In the genomic region with DNA sequence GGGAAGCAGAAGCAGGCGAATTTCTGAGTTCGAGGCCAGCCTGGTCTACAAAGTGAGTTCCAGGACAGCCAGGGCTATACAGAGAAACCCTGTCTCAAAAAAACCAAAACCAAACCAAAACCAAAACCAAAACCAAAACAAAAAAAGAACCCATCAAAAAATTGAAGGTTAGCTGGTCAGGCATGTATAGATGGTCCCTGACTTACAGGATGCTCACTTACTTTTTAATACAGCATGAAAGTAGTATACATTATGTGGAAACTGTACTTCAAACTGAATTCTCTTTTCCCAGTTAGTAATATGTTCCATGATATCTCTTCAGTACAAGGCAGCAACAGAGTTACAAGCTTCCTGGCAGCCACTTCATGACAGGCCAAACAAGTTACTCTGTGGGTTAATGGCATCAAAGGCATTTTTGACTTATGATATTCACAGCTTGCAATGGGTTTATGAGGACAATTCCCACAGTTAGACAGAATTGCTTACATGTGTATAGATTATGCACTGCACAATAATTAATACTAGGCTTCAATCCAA, we compare ENCODE assay signal across 28 mouse cellular contexts. TPM values are rescaled to one million over a fixed set of nuclear protein-coding genes. Genes with fewer than 3 reads are reported as not detected.
A peak's percentile ranks its signal among the peaks of the same experiment; 100 is the strongest.
DNase-seq lines count a peak whose midpoint lies in the region; ATAC-seq and TF ChIP-seq lines count a peak whose summit lies in the region.
"Had no signal": no experiment of that assay in that cellular context is flagged by ENCODE, and none has a peak within 500 bp of the region (broad histone marks: within the 10 kb centered on the region; RNA-seq: fewer than 3 reads in every experiment).

No protein-coding gene starts in this region.

- no peak for DNase-seq in heart, postnatal 0 days (ENCODE audit: low spot score)
- peak; percentile 35 for DNase-seq in CD4-positive, CD25-positive, alpha-beta regulatory T cell, adult 2 months (ENCODE audit: low read depth, low spot score)
- DNase-seq in Muller cell, postnatal 12 days (ENCODE audit: inconsistent ontology term) = peak; percentile 78
- peak; percentile 51 for DNase-seq in naive thymus-derived CD4-positive, alpha-beta T cell, adult 2 months (ENCODE audit: low read depth)
- no peak for DNase-seq in layer of hippocampus, adult 18-20 months (ENCODE audit: low spot score in 2 of 2)
- no peak for DNase-seq in cerebellum, adult 2 months
- DNase-seq: adrenal gland, postnatal 25 days; cerebellum, adult 18-20 months; cerebellum, postnatal 14 days; gastrocnemius, postnatal 10 days; heart, postnatal 14 days; kidney, adult 9 months; kidney, postnatal 14 days; layer of hippocampus, postnatal 36 days; liver; lung, embryonic 14.5 days; lung, postnatal 14 days; thymus, postnatal 4 days had no signal

- H3K27ac ChIP-seq in heart, postnatal 0 days (ENCODE audit: low read depth) = peak overlapping the region; percentile 25; the same call in 1 of the 2 replicates
- H3K27ac ChIP-seq in heart, embryonic 12.5 days (ENCODE audit: poor library complexity, severe bottlenecking) = no peak overlapping the region
- no peak overlapping the region for H3K27ac ChIP-seq in cerebellum, adult 2 months (ENCODE audit: insufficient read depth, low read length)
- H3K27ac ChIP-seq: hindbrain, embryonic 10.5 days; hindbrain, embryonic 15.5 days; intestine, embryonic 15.5 days; liver, embryonic 14.5 days; neural tube, embryonic 12.5 days had no signal

- no peaks in the 10 kb centered on the region for H3K27me3 ChIP-seq in heart, postnatal 0 days (ENCODE audit: control insufficient read depth, insufficient read depth, low read length)
- no peaks in the 10 kb centered on the region for H3K27me3 ChIP-seq in heart, embryonic 12.5 days (replicated peaks)
- H3K27me3 ChIP-seq in cerebellum, adult 2 months (ENCODE audit: control insufficient read depth, insufficient read depth, low read length) = no peaks in the 10 kb centered on the region
- H3K27me3 ChIP-seq: hindbrain, embryonic 15.5 days; intestine, embryonic 15.5 days; neural tube, embryonic 12.5 days had no signal

- H3K4me1 ChIP-seq in heart, postnatal 0 days (ENCODE audit: control insufficient read depth, insufficient read depth) = peaks cover 12% of the 10 kb centered on the region
- H3K4me1 ChIP-seq in heart, embryonic 12.5 days (replicated peaks) = peaks cover 13% of the 10 kb centered on the region; the same call in 1 of the 2 replicates
- no peaks in the 10 kb centered on the region for H3K4me1 ChIP-seq in cerebellum, adult 2 months (ENCODE audit: control insufficient read depth, insufficient read depth, low read length)
- H3K4me1 ChIP-seq: hindbrain, embryonic 10.5 days; hindbrain, embryonic 15.5 days; intestine, embryonic 15.5 days; neural tube, embryonic 12.5 days had no signal

- H3K4me3 ChIP-seq in heart, postnatal 0 days (ENCODE audit: low read depth, low read length) = no peak overlapping the region
- no peak overlapping the region for H3K4me3 ChIP-seq in heart, embryonic 12.5 days
- no peak overlapping the region for H3K4me3 ChIP-seq in cerebellum, adult 2 months (replicated peaks; ENCODE audit: insufficient read depth, low read depth, low read length)
- H3K4me3 ChIP-seq: erythroblast, embryonic 14.5 days; hindbrain, embryonic 10.5 days; hindbrain, embryonic 15.5 days; intestine, embryonic 15.5 days; neural tube, embryonic 12.5 days had no signal

- no peak overlapping the region for H3K4me2 ChIP-seq in heart, postnatal 0 days (ENCODE audit: low read depth, low read length)
- no peak overlapping the region for H3K4me2 ChIP-seq in heart, embryonic 12.5 days
- H3K4me2 ChIP-seq: hindbrain, embryonic 15.5 days; intestine, embryonic 15.5 days; lung, embryonic 14.5 days; midbrain, embryonic 11.5 days; neural tube, embryonic 12.5 days had no signal

- H3K9me3 ChIP-seq in heart, postnatal 0 days (replicated peaks; ENCODE audit: control insufficient read depth, low read length) = no peaks in the 10 kb centered on the region
- no peaks in the 10 kb centered on the region for H3K9me3 ChIP-seq in heart, embryonic 12.5 days (replicated peaks)
- H3K9me3 ChIP-seq: hindbrain, embryonic 10.5 days; hindbrain, embryonic 15.5 days; intestine, embryonic 15.5 days; neural tube, embryonic 12.5 days had no signal

- peaks cover 6% of the 10 kb centered on the region; the same call in 1 of the 2 replicates for H3K36me3 ChIP-seq in heart, postnatal 0 days (replicated peaks; ENCODE audit: control insufficient read depth, insufficient read depth, low read length)
- 0 out of 2 replicates have a peak, but pooled peaks cover 2% of the 10 kb centered on the region for H3K36me3 ChIP-seq in heart, embryonic 12.5 days
- H3K36me3 ChIP-seq: hindbrain, embryonic 15.5 days; intestine, embryonic 15.5 days had no signal

- H3K9ac ChIP-seq in heart, postnatal 0 days (replicated peaks; ENCODE audit: low read depth, low read length) = no peak overlapping the region
- no peak overlapping the region for H3K9ac ChIP-seq in heart, embryonic 12.5 days
- H3K9ac ChIP-seq: hindbrain, embryonic 15.5 days; intestine, embryonic 15.5 days; liver, embryonic 14.5 days; lung, embryonic 14.5 days; neural tube, embryonic 12.5 days had no signal

- no peak for ATAC-seq in heart, postnatal 0 days (ENCODE audit: insufficient read depth, low read depth)
- ATAC-seq in heart, embryonic 12.5 days (ENCODE audit: insufficient number of reproducible peaks, low FRiP score) = no peak
- ATAC-seq: intestine, embryonic 15.5 days; midbrain, embryonic 16.5 days had no signal

- TF ChIP-seq POLR2A in cerebellum, adult 2 months (IDR thresholded peaks at IDR 0.05; ENCODE audit: borderline replicate concordance, insufficient read depth, low read length) = no peak

- no peak for TF ChIP-seq EP300 in heart, postnatal 0 days (IDR thresholded peaks at IDR 0.05; ENCODE audit: low read depth)

- no peak for TF ChIP-seq CTCF in heart, postnatal 0 days (IDR thresholded peaks at IDR 0.05; ENCODE audit: low read depth)
- no peak for TF ChIP-seq CTCF in cerebellum, adult 2 months (IDR thresholded peaks at IDR 0.05; ENCODE audit: borderline replicate concordance, insufficient read depth, low read depth, low read length)

- WGBS in heart, postnatal 0 days = 83% methylated on average over 2 of the region's 2 CpGs
- 85% methylated on average over 2 of the region's 2 CpGs for WGBS in heart, embryonic 12.5 days
- 99% methylated on average over 2 of the region's 2 CpGs for WGBS in cerebellum, adult 2 months

RNA-seq across cellular contexts. Expression of a gene that starts 6.4 kb away (rescaled TPM):
- total RNA-seq in heart, postnatal 0 days (2014; rRNA removed; ENCODE audit: low replicate concordance) = 6.6 and 7.0 TPM in 2 replicates
- 7.2 and 7.8 TPM in 2 replicates for polyA plus RNA-seq in heart, postnatal 0 days (2015; fragmentation: Nextera tagmentation; extraction: Ambion mirVana)
- polyA plus RNA-seq in heart, embryonic 12.5 days (2016; fragmentation: Nextera tagmentation; extraction: Ambion mirVana) = 8.1 and 9.1 TPM in 2 replicates
- total RNA-seq in layer of hippocampus, adult 18-20 months (2021) = 1 to 10 TPM; 1.2 to 1.6 TPM
- polyA plus RNA-seq in cerebellum, adult 2 months (2012; rRNA removed) = 2.4 and 2.7 TPM in 2 replicates
- total RNA-seq: MEL had no signal
- polyA plus RNA-seq: erythroblast, embryonic 14.5 days had no signal

Comparison
In these comparisons a context has a peak if more than half of its experiments do, and no peak if none do; other contexts are left out.
1. DNase-seq: peak in CD4-positive, CD25-positive, alpha-beta regulatory T cell, adult 2 months (single experiment), Muller cell, postnatal 12 days (single experiment) and naive thymus-derived CD4-positive, alpha-beta T cell, adult 2 months (single experiment); none in heart, postnatal 0 days (single experiment), layer of hippocampus, adult 18-20 months (0 of 2) and cerebellum, adult 2 months (0 of 2).